Mouse (Mus musculus): Measurements from ENCODE around the gene Sertad4. TPM values are rescaled to one million over a fixed set of nuclear protein-coding genes. Genes with fewer than 3 reads are reported as not detected.

Gene Sertad4
- total and polyA plus RNA-seq, 2 experiments from 2014 or later: 4.0 to 5.0 TPM

GRCm38 (mm10) chr1:192812758-192813157 lies 42.8 kb downstream of the Sertad4 start:
- Histone ChIP-seq H3K4me1 (ENCODE audit: control insufficient read depth, insufficient read depth) (no peaks in the 10 kb centered on the region), H3K36me3 (replicated peaks; ENCODE audit: control insufficient read depth, insufficient read depth, low read length) (no peaks in the 10 kb centered on the region), H3K9me3 (replicated peaks; ENCODE audit: control insufficient read depth, low read length) (no peaks in the 10 kb centered on the region), H3K27ac (ENCODE audit: low read depth) (no peak overlapping the region), H3K9ac (replicated peaks; ENCODE audit: low read depth, low read length) (no peak overlapping the region), H3K4me2 (ENCODE audit: low read depth, low read length) (no peak overlapping the region), H3K27me3 (ENCODE audit: control insufficient read depth, insufficient read depth, low read length) (no peaks in the 10 kb centered on the region), H3K4me3 (ENCODE audit: low read depth, low read length) (no peak overlapping the region)
- no peak for ATAC-seq (ENCODE audit: insufficient read depth, low read depth)
- WGBS: 82% methylated on average over 9 of the region's 9 CpGs
- no peak for TF ChIP-seq EP300 (IDR thresholded peaks at IDR 0.05; ENCODE audit: low read depth)
- TF ChIP-seq CTCF (IDR thresholded peaks at IDR 0.05; ENCODE audit: low read depth): no peak
- DNase-seq (ENCODE audit: low spot score): no peak

GRCm38 (mm10) chr1:192812290-192812689 lies 43.3 kb downstream of the Sertad4 start:
- 63% methylated on average over 5 of the region's 5 CpGs for WGBS
- DNase-seq (ENCODE audit: low spot score): no peak
- ATAC-seq (ENCODE audit: insufficient read depth, low read depth): no peak
- Histone ChIP-seq H3K27ac (ENCODE audit: low read depth) (no peak overlapping the region), H3K4me3 (ENCODE audit: low read depth, low read length) (no peak overlapping the region), H3K9ac (replicated peaks; ENCODE audit: low read depth, low read length) (no peak overlapping the region), H3K36me3 (replicated peaks; ENCODE audit: control insufficient read depth, insufficient read depth, low read length) (no peaks in the 10 kb centered on the region), H3K9me3 (replicated peaks; ENCODE audit: control insufficient read depth, low read length) (no peaks in the 10 kb centered on the region), H3K4me1 (ENCODE audit: control insufficient read depth, insufficient read depth) (no peaks in the 10 kb centered on the region), H3K4me2 (ENCODE audit: low read depth, low read length) (no peak overlapping the region), H3K27me3 (ENCODE audit: control insufficient read depth, insufficient read depth, low read length) (no peaks in the 10 kb centered on the region)
- no peak for TF ChIP-seq CTCF (IDR thresholded peaks at IDR 0.05; ENCODE audit: low read depth)
- no peak for TF ChIP-seq EP300 (IDR thresholded peaks at IDR 0.05; ENCODE audit: low read depth)

GRCm38 (mm10) chr1:192806168-192807157 lies 49.1 kb downstream of the Sertad4 start:
- Histone ChIP-seq H3K9ac (replicated peaks; ENCODE audit: low read depth, low read length) (no peak overlapping the region), H3K4me3 (ENCODE audit: low read depth, low read length) (no peak overlapping the region), H3K27me3 (ENCODE audit: control insufficient read depth, insufficient read depth, low read length) (no peaks in the 10 kb centered on the region), H3K4me2 (ENCODE audit: low read depth, low read length) (no peak overlapping the region), H3K4me1 (ENCODE audit: control insufficient read depth, insufficient read depth) (no peaks in the 10 kb centered on the region), H3K36me3 (replicated peaks; ENCODE audit: control insufficient read depth, insufficient read depth, low read length) (no peaks in the 10 kb centered on the region), H3K27ac (ENCODE audit: low read depth) (peak overlapping the region; percentile 55), H3K9me3 (replicated peaks; ENCODE audit: control insufficient read depth, low read length) (no peaks in the 10 kb centered on the region)
- peak; percentile 68 for ATAC-seq (ENCODE audit: insufficient read depth, low read depth)
- no peak for TF ChIP-seq CTCF (IDR thresholded peaks at IDR 0.05; ENCODE audit: low read depth)
- no peak for TF ChIP-seq EP300 (IDR thresholded peaks at IDR 0.05; ENCODE audit: low read depth)
- DNase-seq (ENCODE audit: low spot score): no peak
- 58% methylated on average over 10 of the region's 10 CpGs for WGBS

GRCm38 (mm10) chr1:192800338-192800737 lies 55.2 kb downstream of the Sertad4 start:
- H3K4me3 ChIP-seq (ENCODE audit: low read depth, low read length): no peak overlapping the region
- DNase-seq (ENCODE audit: low spot score): no peak
- 0 out of 2 replicates have a peak, but pooled peaks cover 3% of the 10 kb centered on the region for H3K4me1 ChIP-seq (ENCODE audit: control insufficient read depth, insufficient read depth)
- no peaks in the 10 kb centered on the region for H3K36me3 ChIP-seq (replicated peaks; ENCODE audit: control insufficient read depth, insufficient read depth, low read length)
- H3K9ac ChIP-seq (replicated peaks; ENCODE audit: low read depth, low read length): no peak overlapping the region
- no peaks in the 10 kb centered on the region for H3K27me3 ChIP-seq (ENCODE audit: control insufficient read depth, insufficient read depth, low read length)
- TF ChIP-seq EP300 (IDR thresholded peaks at IDR 0.05; ENCODE audit: low read depth) (no peak), CTCF (IDR thresholded peaks at IDR 0.05; ENCODE audit: low read depth) (no peak)
- H3K4me2 ChIP-seq (ENCODE audit: low read depth, low read length): no peak overlapping the region
- no peaks in the 10 kb centered on the region for H3K9me3 ChIP-seq (replicated peaks; ENCODE audit: control insufficient read depth, low read length)
- no peak for ATAC-seq (ENCODE audit: insufficient read depth, low read depth)
- H3K27ac ChIP-seq (ENCODE audit: low read depth): no peak overlapping the region
- WGBS: 64% methylated on average over 8 of the region's 8 CpGs

- no peak for DNase-seq (ENCODE audit: low spot score)
- no peak overlapping the region for H3K9ac ChIP-seq (replicated peaks; ENCODE audit: low read depth, low read length)
- 51% methylated on average over 10 of the region's 10 CpGs for WGBS
- H3K27ac ChIP-seq (ENCODE audit: low read depth): peak overlapping the region; percentile 22
- TF ChIP-seq CTCF (IDR thresholded peaks at IDR 0.05; ENCODE audit: low read depth) (no peak), EP300 (IDR thresholded peaks at IDR 0.05; ENCODE audit: low read depth) (no peak)
- no peaks in the 10 kb centered on the region for H3K27me3 ChIP-seq (ENCODE audit: control insufficient read depth, insufficient read depth, low read length)
- no peak overlapping the region for H3K4me2 ChIP-seq (ENCODE audit: low read depth, low read length)
- no peaks in the 10 kb centered on the region for H3K36me3 ChIP-seq (replicated peaks; ENCODE audit: control insufficient read depth, insufficient read depth, low read length)
- ATAC-seq (ENCODE audit: insufficient read depth, low read depth): no peak
- H3K4me3 ChIP-seq (ENCODE audit: low read depth, low read length): no peak overlapping the region
- 0 out of 2 replicates have a peak, but pooled peaks cover 3% of the 10 kb centered on the region for H3K4me1 ChIP-seq (ENCODE audit: control insufficient read depth, insufficient read depth)
- H3K9me3 ChIP-seq (replicated peaks; ENCODE audit: control insufficient read depth, low read length): no peaks in the 10 kb centered on the region
Observed at GRCm38 (mm10) chr1:192799165-192799991, 56.2 kb downstream of the Sertad4 start.

Data from heart, postnatal 0 days (tissue).